Comparison of ENCODE assay signal across 8 mouse cellular contexts in genomic region chr5:135077564-135078481, GRCm38 (mm10). TPM values are rescaled to one million over a fixed set of nuclear protein-coding genes. Genes with fewer than 3 reads are reported as not detected.
DNase-seq lines count a peak whose midpoint lies in the region; ATAC-seq and TF ChIP-seq lines count a peak whose summit lies in the region.

Gene Vps37d, minus strand, starts transcription at chr5:135078266.

- WGBS in heart, embryonic 13.5 days = under 1% methylated on average over 69 of the region's 83 CpGs
- 4% methylated on average over 37 of the region's 83 CpGs for WGBS in liver, embryonic 12.5 days (ENCODE audit: insufficient replicate concordance)
- under 1% methylated on average over 79 of the region's 83 CpGs for WGBS in stomach, embryonic 15.5 days

- peak; percentile 93 for TF ChIP-seq CTCF in C2C12 (IDR thresholded peaks at IDR 0.05; ENCODE audit: control insufficient read depth, insufficient read depth, insufficient read length)
- TF ChIP-seq CTCF in brain, embryonic 14.5 days (IDR thresholded peaks at IDR 0.05; ENCODE audit: borderline replicate concordance, extremely low read depth, insufficient read depth, insufficient read length) = peak; percentile 86

- H3K4me3 ChIP-seq in C2C12 (ENCODE audit: insufficient read depth, poor library complexity, severe bottlenecking) = peak within 1 kb of the TSS; percentile 34
- H3K4me3 ChIP-seq in erythroblast, embryonic 14.5 days (replicated peaks) = peak within 1 kb of the TSS; percentile 59
- peak within 1 kb of the TSS; percentile 83 for H3K4me3 ChIP-seq in heart, embryonic 13.5 days
- H3K4me3 ChIP-seq in liver, embryonic 12.5 days = peak within 1 kb of the TSS; percentile 67
- H3K4me3 ChIP-seq in stomach, embryonic 15.5 days (replicated peaks) = peak within 1 kb of the TSS; percentile 74

- H3K79me3 ChIP-seq in C2C12 (ENCODE audit: low read depth) = no peaks in the 10 kb centered on the region

- H3K9ac ChIP-seq in heart, embryonic 13.5 days = peak within 1 kb of the TSS; percentile 90
- H3K9ac ChIP-seq in liver, embryonic 12.5 days = peak within 1 kb of the TSS; percentile 81
- H3K9ac ChIP-seq in stomach, embryonic 15.5 days = peak within 1 kb of the TSS; percentile 85

- peak; percentile 54 for TF ChIP-seq POLR2A in brain, embryonic 14.5 days (IDR thresholded peaks at IDR 0.05; ENCODE audit: borderline replicate concordance, extremely low read depth, insufficient read depth, insufficient read length, poor library complexity, severe bottlenecking)

- peaks cover 18% of the 10 kb centered on the region for H3K4me1 ChIP-seq in erythroblast, embryonic 14.5 days (ENCODE audit: control insufficient read depth)
- peaks cover 20% of the 10 kb centered on the region for H3K4me1 ChIP-seq in heart, embryonic 13.5 days
- H3K4me1 ChIP-seq in liver, embryonic 12.5 days = peaks cover 32% of the 10 kb centered on the region
- peaks cover 24% of the 10 kb centered on the region for H3K4me1 ChIP-seq in stomach, embryonic 15.5 days

- DNase-seq in brain, embryonic 14.5 days (ENCODE audit: low read depth) = peak; percentile 95
- peak; percentile 97 for DNase-seq in kidney, postnatal 10 days
- peak; percentile 76 to 87 for DNase-seq in natural killer cell, adult 2 months (ENCODE audit: low spot score in 2 of 2)

- peak within 1 kb of the TSS; percentile 43 for H3K27ac ChIP-seq in heart, embryonic 13.5 days (replicated peaks)
- 0 out of 2 replicates have a peak within 1 kb of the TSS, but pooled peaks have one; percentile 10 for H3K27ac ChIP-seq in liver, embryonic 12.5 days
- H3K27ac ChIP-seq in stomach, embryonic 15.5 days = peak within 1 kb of the TSS; percentile 73

- no peaks in the 10 kb centered on the region for H3K79me2 ChIP-seq in C2C12 (ENCODE audit: control insufficient read depth, insufficient read depth)

- H3K4me2 ChIP-seq in heart, embryonic 13.5 days = peak within 1 kb of the TSS; percentile 86
- H3K4me2 ChIP-seq in liver, embryonic 12.5 days = peak within 1 kb of the TSS; percentile 98
- peak within 1 kb of the TSS; percentile 94 for H3K4me2 ChIP-seq in stomach, embryonic 15.5 days

- peaks cover 20% of the 10 kb centered on the region for H3K27me3 ChIP-seq in C2C12 (ENCODE audit: control insufficient read depth, insufficient read depth, insufficient read length)
- H3K27me3 ChIP-seq in erythroblast, embryonic 14.5 days (ENCODE audit: control insufficient read depth) = peaks cover 36% of the 10 kb centered on the region
- peaks cover 29% of the 10 kb centered on the region for H3K27me3 ChIP-seq in heart, embryonic 13.5 days (replicated peaks)
- H3K27me3 ChIP-seq in liver, embryonic 12.5 days (replicated peaks) = peaks cover 62% of the 10 kb centered on the region
- no peaks in the 10 kb centered on the region for H3K27me3 ChIP-seq in stomach, embryonic 15.5 days (replicated peaks)

- H3K9me3 ChIP-seq in erythroblast, embryonic 14.5 days (ENCODE audit: control insufficient read depth, low read length) = no peaks in the 10 kb centered on the region
- H3K9me3 ChIP-seq in heart, embryonic 13.5 days = no peaks in the 10 kb centered on the region
- H3K9me3 ChIP-seq in liver, embryonic 12.5 days (replicated peaks) = no peaks in the 10 kb centered on the region
- no peaks in the 10 kb centered on the region for H3K9me3 ChIP-seq in stomach, embryonic 15.5 days

- H3K36me3 ChIP-seq in C2C12 (ENCODE audit: control insufficient read depth, insufficient read depth) = no peaks in the 10 kb centered on the region
- H3K36me3 ChIP-seq in erythroblast, embryonic 14.5 days (ENCODE audit: control insufficient read depth) = no peaks in the 10 kb centered on the region
- H3K36me3 ChIP-seq in heart, embryonic 13.5 days = peaks cover 7% of the 10 kb centered on the region; the same call in 1 of the 2 replicates
- H3K36me3 ChIP-seq in liver, embryonic 12.5 days = no peaks in the 10 kb centered on the region
- no peaks in the 10 kb centered on the region for H3K36me3 ChIP-seq in stomach, embryonic 15.5 days

- H3ac ChIP-seq in C2C12 (ENCODE audit: control insufficient read depth, insufficient read length, low read depth) = peak within 1 kb of the TSS; percentile 71

- ATAC-seq in heart, embryonic 13.5 days (ENCODE audit: extremely low read depth, insufficient number of reproducible peaks, low FRiP score, low TSS enrichment) = peak; percentile 83
- ATAC-seq in liver, embryonic 12.5 days = peak; percentile 83
- ATAC-seq in stomach, embryonic 15.5 days (ENCODE audit: insufficient read depth, low FRiP score, low read depth) = peak; percentile 75

TF ChIP-seq in C2C12, 6 proteins besides CTCF, POLR2A, EP300 and RAD21:
- TF ChIP-seq MYOG (IDR thresholded peaks at IDR 0.05; ENCODE audit: control insufficient read depth, extremely low read depth, insufficient read length) (no peak), CEBPB (IDR thresholded peaks at IDR 0.05; ENCODE audit: low read depth) (no peak), MAX (IDR thresholded peaks at IDR 0.05) (no peak)

RNA-seq across cellular contexts. Expression of gene Vps37d, which starts in this region (rescaled TPM):
- 3.5 TPM for polyA plus RNA-seq in C2C12 (2012; fragmentation: generic; extraction: Trizol)
- polyA plus RNA-seq in brain, embryonic 14.5 days (2012; rRNA removed) = 63.2 and 75.0 TPM in 2 replicates
- not detected in 2 replicates for polyA plus RNA-seq in erythroblast, embryonic 14.5 days (2012)
- polyA plus RNA-seq in heart, embryonic 13.5 days (2015; fragmentation: Nextera tagmentation; extraction: Ambion mirVana) = 3.0 and 3.3 TPM in 2 replicates
- 1.2 and 1.3 TPM in 2 replicates for polyA plus RNA-seq in liver, embryonic 12.5 days (2016; fragmentation: Nextera tagmentation; extraction: Ambion mirVana)
- 7.3 and 7.6 TPM in 2 replicates for polyA plus RNA-seq in stomach, embryonic 15.5 days (2015; fragmentation: Nextera tagmentation; extraction: Ambion mirVana)

Comparison
In these comparisons a context has a peak if more than half of its experiments do, and no peak if none do; other contexts are left out.
1. Peak in every context shown above with its lines: DNase-seq, ATAC-seq, H3K4me3 ChIP-seq and H3K27ac ChIP-seq.
2. H3K27ac ChIP-seq: peak in every context shown above with its lines; median percentile 73 in stomach, embryonic 15.5 days; 43 in heart, embryonic 13.5 days; 10 in liver, embryonic 12.5 days.